In the genomic region with DNA sequence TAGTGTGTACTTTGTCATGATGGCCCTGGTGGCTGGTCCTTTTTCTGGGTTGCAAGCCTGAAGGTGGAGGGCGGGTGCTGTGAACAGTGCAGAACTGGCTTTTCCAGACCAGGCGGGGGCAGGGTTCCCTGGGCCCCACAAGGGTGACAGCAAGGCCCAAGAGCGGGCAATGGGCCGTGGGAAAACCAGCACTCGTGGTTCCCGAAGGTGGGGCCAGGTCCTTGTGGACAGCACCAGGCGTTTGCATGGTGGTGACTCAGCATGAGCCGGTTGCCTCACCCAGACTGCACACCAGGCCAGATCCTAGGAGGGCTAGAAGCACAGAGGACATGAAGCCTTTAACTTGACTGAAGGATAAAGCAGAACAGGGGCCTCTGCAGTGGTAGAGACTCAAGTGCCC, we compare ENCODE assay signal across 13 mouse cellular contexts. TPM values are rescaled to one million over a fixed set of nuclear protein-coding genes. Genes with fewer than 3 reads are reported as not detected.
DNase-seq lines count a peak whose midpoint lies in the region; ATAC-seq lines count a peak whose summit lies in the region.
"Had no signal": no experiment of that assay in that cellular context is flagged by ENCODE, and none has a peak within 500 bp of the region (broad histone marks: within the 10 kb centered on the region; RNA-seq: fewer than 3 reads in every experiment).

No protein-coding gene starts in this region.

- H3K9me3 ChIP-seq in limb, embryonic 12.5 days = no peaks in the 10 kb centered on the region
- H3K9me3 ChIP-seq in stomach, embryonic 14.5 days (ENCODE audit: control insufficient read depth, low read depth, low read length) = no peaks in the 10 kb centered on the region
- H3K9me3 ChIP-seq: neural tube, embryonic 13.5 days had no signal

- peak; percentile 34 for DNase-seq in adrenal gland, postnatal 14 days
- no peak for DNase-seq in adrenal gland, postnatal 4 days (ENCODE audit: low spot score in 2 of 2)
- DNase-seq in spleen, postnatal 10 days (ENCODE audit: low spot score in 2 of 2) = peak; percentile 14 to 30
- no peak for DNase-seq in spleen, adult 12 weeks (ENCODE audit: low spot score)
- no peak for DNase-seq in retina, embryonic 14.5 days (ENCODE audit: low spot score)
- DNase-seq in right cerebral cortex, postnatal 25 days = no peak
- DNase-seq: B cell, adult 2 months; spleen, adult 18-20 months had no signal

- 56% methylated on average over 8 of the region's 8 CpGs for WGBS in limb, embryonic 12.5 days
- WGBS in stomach, embryonic 14.5 days = 62% methylated on average over 8 of the region's 8 CpGs

- peaks cover 43% of the 10 kb centered on the region for H3K4me1 ChIP-seq in limb, embryonic 12.5 days (replicated peaks)
- peaks cover 24% of the 10 kb centered on the region for H3K4me1 ChIP-seq in stomach, embryonic 14.5 days (ENCODE audit: control insufficient read depth, insufficient read depth, low read length)

- peaks cover 7% of the 10 kb centered on the region for H3K27me3 ChIP-seq in limb, embryonic 12.5 days
- no peaks in the 10 kb centered on the region for H3K27me3 ChIP-seq in stomach, embryonic 14.5 days (ENCODE audit: control insufficient read depth, insufficient read depth, low read length)
- H3K27me3 ChIP-seq: neural tube, embryonic 13.5 days had no signal

- H3K36me3 ChIP-seq in limb, embryonic 12.5 days = no peaks in the 10 kb centered on the region
- no peaks in the 10 kb centered on the region for H3K36me3 ChIP-seq in stomach, embryonic 14.5 days (ENCODE audit: control insufficient read depth, insufficient read depth, low read length)
- H3K36me3 ChIP-seq: neural tube, embryonic 13.5 days had no signal

- H3K27ac ChIP-seq in limb, embryonic 12.5 days = no peak overlapping the region
- peak overlapping the region; percentile 15; the same call in 1 of the 2 replicates for H3K27ac ChIP-seq in stomach, embryonic 14.5 days (ENCODE audit: low read length)
- H3K27ac ChIP-seq: neural tube, embryonic 13.5 days had no signal

- H3K4me3 ChIP-seq in limb, embryonic 12.5 days (replicated peaks) = no peak overlapping the region
- no peak overlapping the region for H3K4me3 ChIP-seq in stomach, embryonic 14.5 days (ENCODE audit: low read depth, low read length)
- H3K4me3 ChIP-seq: neural tube, embryonic 13.5 days had no signal

- no peak for ATAC-seq in limb, embryonic 12.5 days (ENCODE audit: insufficient number of reproducible peaks, insufficient read depth, low FRiP score, low TSS enrichment, low read depth)
- no peak for ATAC-seq in stomach, embryonic 14.5 days (ENCODE audit: insufficient number of reproducible peaks, insufficient read depth, low FRiP score, low read depth)

- 0 out of 2 replicates have a peak overlapping the region, but pooled peaks have one; percentile 12 for H3K9ac ChIP-seq in limb, embryonic 12.5 days (replicated peaks)
- no peak overlapping the region for H3K9ac ChIP-seq in stomach, embryonic 14.5 days (replicated peaks; ENCODE audit: low read depth, low read length)
- H3K9ac ChIP-seq: neural tube, embryonic 13.5 days had no signal

- no peak overlapping the region for H3K4me2 ChIP-seq in limb, embryonic 12.5 days
- no peak overlapping the region for H3K4me2 ChIP-seq in stomach, embryonic 14.5 days (replicated peaks; ENCODE audit: low read depth, low read length)
- H3K4me2 ChIP-seq: neural tube, embryonic 13.5 days had no signal

RNA-seq across cellular contexts. Expression of gene Nrarp, which starts 7.9 kb away (rescaled TPM):
- 8.7 and 9.5 TPM in 2 replicates for total RNA-seq in adrenal gland, postnatal 14 days (2021)
- 10 to 100 TPM; 10.2 to 18.4 TPM for total RNA-seq in adrenal gland, postnatal 4 days (2021)
- 20.6 and 23.1 TPM in 2 replicates for polyA plus RNA-seq in limb, embryonic 12.5 days (2016; fragmentation: Nextera tagmentation; extraction: Ambion mirVana)
- 8.0 and 8.9 TPM in 2 replicates for polyA plus RNA-seq in stomach, embryonic 14.5 days (2014; fragmentation: Nextera tagmentation; extraction: Ambion mirVana)

RNA-seq across cellular contexts. Expression of gene Tor4a, which starts 24.1 kb away (rescaled TPM):
- total RNA-seq in adrenal gland, postnatal 14 days (2021) = 13.9 and 21.3 TPM in 2 replicates
- 10 to 100 TPM; 23.1 to 24.3 TPM for total RNA-seq in adrenal gland, postnatal 4 days (2021)
- polyA plus RNA-seq in limb, embryonic 12.5 days (2016; fragmentation: Nextera tagmentation; extraction: Ambion mirVana) = 2.9 and 3.2 TPM in 2 replicates
- 12.8 and 15.8 TPM in 2 replicates for polyA plus RNA-seq in stomach, embryonic 14.5 days (2014; fragmentation: Nextera tagmentation; extraction: Ambion mirVana)

RNA-seq across cellular contexts. Expression of gene Nelfb, which starts 38.7 kb away (rescaled TPM):
- total RNA-seq in adrenal gland, postnatal 14 days (2021) = 41.6 and 47.1 TPM in 2 replicates
- 10 to 100 TPM; 64.8 to 65.8 TPM for total RNA-seq in adrenal gland, postnatal 4 days (2021)
- 118 and 121 TPM in 2 replicates for polyA plus RNA-seq in limb, embryonic 12.5 days (2016; fragmentation: Nextera tagmentation; extraction: Ambion mirVana)
- 102 TPM in 2 replicates for polyA plus RNA-seq in stomach, embryonic 14.5 days (2014; fragmentation: Nextera tagmentation; extraction: Ambion mirVana)

RNA-seq across cellular contexts. Expression of gene Stpg3, which starts 41.8 kb away (rescaled TPM):
- not detected in 2 replicates for total RNA-seq in adrenal gland, postnatal 14 days (2021)
- not detected for total RNA-seq in adrenal gland, postnatal 4 days (2021)
- not detected in 2 replicates for polyA plus RNA-seq in limb, embryonic 12.5 days (2016; fragmentation: Nextera tagmentation; extraction: Ambion mirVana)
- polyA plus RNA-seq in stomach, embryonic 14.5 days (2014; fragmentation: Nextera tagmentation; extraction: Ambion mirVana) = not detected in 2 replicates
- polyA plus RNA-seq: heart, embryonic 16.5 days had no signal

RNA-seq across cellular contexts. Expression of gene Fam166a, which starts 45.9 kb away (rescaled TPM):
- not detected in 2 replicates for total RNA-seq in adrenal gland, postnatal 14 days (2021)
- under 1 TPM; 0.45 to 0.68 TPM for total RNA-seq in adrenal gland, postnatal 4 days (2021)
- polyA plus RNA-seq in limb, embryonic 12.5 days (2016; fragmentation: Nextera tagmentation; extraction: Ambion mirVana) = not detected in 2 replicates
- polyA plus RNA-seq in stomach, embryonic 14.5 days (2014; fragmentation: Nextera tagmentation; extraction: Ambion mirVana) = not detected in 2 replicates
- total RNA-seq: left cerebral cortex, postnatal 14 days had no signal
- polyA plus RNA-seq: heart, embryonic 16.5 days had no signal

Comparison
In these comparisons a context has a peak if more than half of its experiments do, and no peak if none do; other contexts are left out.
1. DNase-seq: peak in adrenal gland, postnatal 14 days (single experiment) and spleen, postnatal 10 days (2 of 2); none in adrenal gland, postnatal 4 days (0 of 2), spleen, adult 12 weeks (single experiment), retina, embryonic 14.5 days (single experiment) and right cerebral cortex, postnatal 25 days (single experiment).